Mouse (Mus musculus) kidney, postnatal 25 days (tissue): ENCODE results near the gene Oas1c.

Experiments used
- DNase-seq, 2 experiments: peaks; one replicate each; pipeline ENCODE4 v3.0.0; 2021; ENCODE audit warnings: mixed read lengths in 2 of 2

Gene Oas1c

DNA sequence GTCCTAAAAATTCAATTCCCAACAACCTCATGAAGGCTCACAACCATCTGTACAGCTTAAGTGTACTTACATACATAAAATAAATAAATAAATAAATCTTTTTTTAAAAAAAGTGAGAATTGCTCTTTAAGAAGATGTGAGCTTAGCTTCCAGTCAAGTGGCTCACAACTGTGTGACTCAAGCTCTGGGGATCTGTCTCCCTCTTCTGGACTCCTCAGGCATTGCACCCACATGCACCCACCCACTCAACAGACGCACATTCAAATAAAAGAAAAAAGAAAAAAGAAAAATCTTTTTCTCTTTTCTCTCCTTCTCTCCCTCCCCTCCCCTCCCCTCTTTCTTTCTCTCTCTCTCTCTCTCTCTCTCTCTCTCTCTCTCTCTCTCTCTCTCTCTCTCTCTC is 30.7 kb downstream of the Oas1c start:
- DNase-seq: no peak

GRCm38 (mm10) chr5:120779922-120780321 is 32.4 kb downstream of the Oas1c start:
- DNase-seq: no peak

GRCm38 (mm10) chr5:120778941-120779340 is 33.4 kb downstream of the Oas1c start:
- no peak for DNase-seq

DNA sequence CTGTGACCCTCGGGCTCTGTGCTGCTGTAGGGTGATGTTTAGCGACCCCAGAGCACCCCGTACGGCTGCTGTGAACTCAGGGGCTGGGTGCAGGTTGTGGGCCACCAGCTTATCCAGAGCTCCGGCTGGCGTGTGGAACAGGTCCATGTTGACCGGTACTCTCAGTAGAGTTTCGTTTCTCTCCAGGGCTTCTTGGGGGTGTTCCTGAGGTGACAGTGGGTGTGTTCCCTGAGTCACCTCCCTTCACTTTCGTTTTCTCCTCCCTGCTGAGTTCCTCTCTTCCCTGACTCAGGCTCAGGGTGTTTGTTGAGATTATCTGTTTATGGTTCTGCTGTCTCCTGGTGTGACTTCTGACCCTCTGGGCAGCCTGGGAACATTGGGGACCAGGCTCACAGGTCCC is 34.8 kb downstream of the Oas1c start, which contains the start of gene Oas3:
Oas3 (minus strand) TSS at position 184 of the 400 bp plus-strand sequence.
- no peak for DNase-seq

DNA sequence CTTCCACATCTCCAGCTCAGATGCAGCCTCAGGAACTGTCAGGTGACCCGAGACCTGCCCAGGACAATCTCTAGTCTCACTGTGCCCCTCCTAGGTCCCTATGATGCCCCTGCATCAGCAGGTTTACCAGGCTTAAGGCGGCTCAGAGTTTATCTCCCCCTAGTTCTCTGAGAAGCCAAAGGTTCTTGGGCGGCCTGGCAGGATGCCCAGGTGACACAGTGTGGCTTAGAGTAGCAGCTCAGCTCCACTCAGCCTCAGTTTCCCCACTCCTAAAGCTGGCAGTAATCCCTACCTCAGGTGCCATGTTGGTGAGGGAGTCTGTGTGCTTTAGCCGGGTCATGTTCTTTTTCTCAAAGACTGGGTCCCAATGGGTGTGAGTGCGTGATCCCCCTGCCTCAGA is 35.5 kb downstream of the Oas1c start:
- no peak for DNase-seq

DNA sequence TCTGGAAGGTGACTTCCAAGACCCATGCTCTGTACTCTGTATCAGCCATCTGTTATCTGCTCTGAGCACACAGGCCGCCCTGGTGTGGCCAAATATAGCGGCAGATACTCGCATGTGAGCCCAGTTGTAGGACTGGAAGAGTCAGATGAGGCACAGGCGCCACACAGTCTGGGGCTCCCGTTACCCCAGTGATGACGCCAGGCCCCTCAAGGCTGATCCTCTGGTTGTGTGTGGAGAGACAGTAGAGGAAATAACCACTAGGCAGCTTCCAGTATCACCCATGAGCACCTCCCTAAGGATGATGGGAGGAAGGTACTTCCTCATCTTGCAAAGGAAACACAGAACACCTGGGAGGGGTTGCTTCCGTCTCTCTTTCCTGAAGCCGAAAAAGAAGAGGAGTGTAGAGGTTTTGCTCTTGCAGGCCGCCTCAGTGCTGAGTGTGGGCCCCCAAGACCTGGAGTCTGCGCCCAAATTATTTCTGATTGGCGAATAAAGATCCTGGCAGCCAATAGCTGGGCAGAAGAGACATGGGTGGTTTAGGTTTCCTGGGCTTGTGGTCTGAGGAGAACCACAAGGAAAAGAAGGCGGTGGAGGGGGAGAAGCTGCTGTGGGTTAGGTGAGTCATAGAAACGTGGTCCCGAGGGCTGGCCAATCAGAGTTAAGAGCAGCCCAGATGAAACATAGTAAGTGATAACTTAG is 36.9 kb downstream of the Oas1c start:
- no peak for DNase-seq

DNA sequence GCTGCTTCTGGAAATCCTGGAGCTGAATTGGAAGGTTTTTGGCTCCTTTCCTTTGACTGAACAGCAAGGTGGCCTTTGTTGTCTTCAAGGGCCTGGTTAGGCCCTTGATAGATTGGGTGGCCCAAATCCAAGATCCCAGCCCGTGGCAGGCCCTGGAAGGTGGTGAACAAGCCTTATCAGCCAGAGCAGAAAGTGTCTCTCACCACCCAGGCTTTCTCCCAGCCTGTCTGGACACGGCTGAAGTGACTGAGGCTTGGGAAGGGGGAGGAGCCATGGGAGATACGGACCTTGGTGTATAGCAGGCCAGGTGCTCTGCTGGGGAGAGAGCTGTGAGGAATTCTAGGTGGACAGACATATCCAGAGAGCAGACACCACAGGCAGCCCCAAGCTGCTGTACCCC is 42.9 kb downstream of the Oas1c start:
- no peak for DNase-seq

DNA sequence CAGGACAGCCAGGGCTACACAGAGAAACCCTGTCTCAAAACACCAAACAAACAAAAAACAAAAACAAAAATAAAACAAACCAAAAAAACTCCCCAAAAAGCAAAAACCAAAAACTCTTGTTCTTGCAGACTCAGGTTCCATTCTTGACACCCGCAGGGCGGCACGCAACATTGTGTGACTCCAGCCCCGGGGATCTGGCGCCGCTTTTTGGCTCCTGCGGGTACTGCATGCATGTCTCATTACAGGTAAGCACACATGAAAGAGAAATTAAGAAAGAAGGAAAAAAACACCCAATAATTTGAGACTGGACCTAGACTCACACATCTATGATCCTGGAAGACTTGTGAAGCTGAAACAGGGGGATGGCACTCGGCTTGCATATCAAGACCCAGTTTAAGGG is 47.3 kb downstream of the Oas1c start:
- no peak for DNase-seq

DNA sequence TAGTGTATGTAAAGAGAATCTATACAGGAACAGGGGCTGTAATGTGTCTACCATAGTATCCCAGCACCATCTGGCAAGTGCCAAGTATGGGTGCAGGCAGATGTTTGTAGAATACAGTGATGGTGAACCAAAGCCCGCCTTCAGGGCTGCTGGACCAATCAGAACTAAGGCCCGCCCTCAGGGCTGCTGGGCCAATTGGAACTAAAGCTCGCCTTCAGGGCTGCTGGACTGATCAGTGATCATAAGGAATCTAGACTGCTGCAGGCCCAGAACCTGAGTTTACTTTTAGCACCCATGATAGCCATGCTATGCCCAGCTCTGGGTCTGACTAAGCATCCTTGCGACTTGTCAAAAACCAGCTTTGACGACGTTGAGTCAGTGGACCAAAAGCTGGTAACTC is 50.4 kb downstream of the Oas1c start:
- DNase-seq: no peak

GRCm38 (mm10) chr5:120754215-120754614 is 58.1 kb downstream of the Oas1c start:
- DNase-seq: no peak

DNA sequence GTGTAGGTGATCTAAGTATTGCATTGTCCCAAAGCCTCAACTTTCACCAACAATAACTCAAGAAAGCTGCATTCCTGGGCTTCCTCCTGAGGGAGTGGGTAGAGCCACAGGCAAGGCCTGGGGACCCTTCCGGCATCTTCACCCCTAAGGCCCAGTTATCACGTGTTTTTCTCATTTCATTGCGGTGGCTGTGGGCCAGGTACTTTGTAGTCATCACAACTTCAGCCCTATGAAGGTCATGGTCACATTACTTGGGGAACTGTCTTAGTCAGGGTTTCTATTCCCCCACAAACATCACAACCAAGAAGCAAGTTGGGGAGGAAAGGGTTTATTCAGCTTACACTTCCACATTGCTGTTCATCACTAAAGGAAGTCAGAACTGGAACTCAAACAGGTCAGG is 59.5 kb downstream of the Oas1c start:
- DNase-seq: no peak

DNA sequence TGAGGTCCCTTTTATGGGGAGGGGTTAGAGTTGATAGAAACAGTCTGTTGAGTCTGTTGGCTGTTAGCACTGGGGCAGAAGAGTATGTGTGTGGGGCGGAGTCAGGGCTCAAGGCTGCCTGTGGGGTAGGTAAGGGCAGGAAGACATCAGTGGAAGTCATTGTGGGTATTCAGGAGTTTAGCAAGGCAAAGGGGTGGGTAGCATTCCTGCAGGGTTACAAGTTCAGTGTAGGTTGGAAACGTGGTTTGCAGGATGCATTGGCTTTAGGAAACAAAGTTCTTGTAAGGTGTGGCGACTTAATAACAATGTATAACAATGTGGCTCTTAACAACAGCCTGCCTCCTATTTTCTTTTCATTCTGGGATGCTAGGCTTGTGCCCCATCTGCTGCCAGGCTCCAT is 61.1 kb downstream of the Oas1c start:
- DNase-seq: no peak
